Mouse (Mus musculus): ENCODE results near the gene Kcnj10. TPM values are rescaled to one million over a fixed set of nuclear protein-coding genes. Genes with fewer than 3 reads are reported as not detected.

The Kcnj10 gene
- polyA plus RNA-seq, 1 experiment from 2014 or later: 0.06 TPM

GRCm38 (mm10) chr1:172325680-172326535 lies 15.1 kb upstream of the Kcnj10 start:
- H3K27ac ChIP-seq: no peak overlapping the region
- H3K4me1 ChIP-seq: no peaks in the 10 kb centered on the region
- H3K9ac ChIP-seq: 0 out of 2 replicates have a peak overlapping the region, but pooled peaks have one; percentile 15
- peak; percentile 58 for ATAC-seq (ENCODE audit: insufficient number of reproducible peaks, insufficient read depth, low FRiP score, low TSS enrichment)
- 22% methylated on average over 93 of the region's 94 CpGs for WGBS
- H3K9me3 ChIP-seq: no peaks in the 10 kb centered on the region
- peak overlapping the region; percentile 46 for H3K4me3 ChIP-seq
- 0 out of 2 replicates have a peak, but pooled peaks cover 2% of the 10 kb centered on the region for H3K36me3 ChIP-seq
- peak overlapping the region; percentile 81 for H3K4me2 ChIP-seq (replicated peaks)
- H3K27me3 ChIP-seq: peaks cover 55% of the 10 kb centered on the region

- H3K27ac ChIP-seq: no peak overlapping the region
- peaks cover 58% of the 10 kb centered on the region for H3K27me3 ChIP-seq
- no peaks in the 10 kb centered on the region for H3K4me1 ChIP-seq
- ATAC-seq (ENCODE audit: insufficient number of reproducible peaks, insufficient read depth, low FRiP score, low TSS enrichment): no peak
- H3K4me2 ChIP-seq (replicated peaks): peak overlapping the region; percentile 81
- no peak overlapping the region for H3K9ac ChIP-seq
- H3K9me3 ChIP-seq: no peaks in the 10 kb centered on the region
- peak overlapping the region; percentile 46 for H3K4me3 ChIP-seq
- 62% methylated on average over 11 of the region's 11 CpGs for WGBS
- H3K36me3 ChIP-seq: no peaks in the 10 kb centered on the region
Observed at GRCm38 (mm10) chr1:172326684-172327083, 14.3 kb upstream of the Kcnj10 start.

- Histone ChIP-seq H3K9ac (no peak overlapping the region), H3K4me3 (no peak overlapping the region), H3K9me3 (no peaks in the 10 kb centered on the region), H3K27me3 (peaks cover 58% of the 10 kb centered on the region), H3K4me2 (replicated peaks) (no peak overlapping the region), H3K36me3 (no peaks in the 10 kb centered on the region), H3K27ac (no peak overlapping the region), H3K4me1 (no peaks in the 10 kb centered on the region)
- 81% methylated on average over 16 of the region's 16 CpGs for whole genome bisulfite sequencing
- no peak for ATAC-seq (ENCODE audit: insufficient number of reproducible peaks, insufficient read depth, low FRiP score, low TSS enrichment)
Observed at GRCm38 (mm10) chr1:172327206-172328001, 13.6 kb upstream of the Kcnj10 start.

GRCm38 (mm10) chr1:172328041-172328440 lies 13.0 kb upstream of the Kcnj10 start:
- 80% methylated on average over 3 of the region's 3 CpGs for WGBS
- Histone ChIP-seq H3K36me3 (no peaks in the 10 kb centered on the region), H3K27me3 (peaks cover 58% of the 10 kb centered on the region), H3K4me2 (replicated peaks) (no peak overlapping the region), H3K27ac (no peak overlapping the region), H3K4me3 (no peak overlapping the region), H3K9me3 (no peaks in the 10 kb centered on the region), H3K4me1 (no peaks in the 10 kb centered on the region), H3K9ac (no peak overlapping the region)
- ATAC-seq (ENCODE audit: insufficient number of reproducible peaks, insufficient read depth, low FRiP score, low TSS enrichment): no peak

- Histone ChIP-seq H3K27me3 (peaks cover 58% of the 10 kb centered on the region), H3K9ac (no peak overlapping the region), H3K4me2 (replicated peaks) (no peak overlapping the region), H3K4me3 (no peak overlapping the region), H3K36me3 (no peaks in the 10 kb centered on the region), H3K27ac (no peak overlapping the region), H3K4me1 (no peaks in the 10 kb centered on the region), H3K9me3 (no peaks in the 10 kb centered on the region)
- 78% methylated on average over 7 of the region's 7 CpGs for WGBS
- no peak for ATAC-seq (ENCODE audit: insufficient number of reproducible peaks, insufficient read depth, low FRiP score, low TSS enrichment)
Observed at GRCm38 (mm10) chr1:172328461-172328860, 12.5 kb upstream of the Kcnj10 start.

GRCm38 (mm10) chr1:172329131-172329530 lies 11.9 kb upstream of the Kcnj10 start, which contains the start of gene Kcnj9:
Gene Kcnj9, minus strand, starts transcription at chr1:172329318.
- H3K36me3 ChIP-seq: no peaks in the 10 kb centered on the region
- H3K4me1 ChIP-seq: no peaks in the 10 kb centered on the region
- no peak within 1 kb of the TSS for H3K4me2 ChIP-seq (replicated peaks)
- no peak within 1 kb of the TSS for H3K27ac ChIP-seq
- WGBS: 31% methylated on average over 9 of the region's 9 CpGs
- H3K9ac ChIP-seq: no peak within 1 kb of the TSS
- peaks cover 63% of the 10 kb centered on the region for H3K27me3 ChIP-seq
- no peak within 1 kb of the TSS for H3K4me3 ChIP-seq
- no peak for ATAC-seq (ENCODE audit: insufficient number of reproducible peaks, insufficient read depth, low FRiP score, low TSS enrichment)
- no peaks in the 10 kb centered on the region for H3K9me3 ChIP-seq

- no peak overlapping the region for H3K4me2 ChIP-seq (replicated peaks)
Observed at GRCm38 (mm10) chr1:172329616-172330015, 11.4 kb upstream of the Kcnj10 start.

GRCm38 (mm10) chr1:172331422-172331947 lies 9.5 kb upstream of the Kcnj10 start:
- no peak overlapping the region for H3K27ac ChIP-seq
- H3K36me3 ChIP-seq: no peaks in the 10 kb centered on the region
- H3K9me3 ChIP-seq: no peaks in the 10 kb centered on the region
- H3K9ac ChIP-seq: no peak overlapping the region
- no peak overlapping the region for H3K4me2 ChIP-seq (replicated peaks)
- no peak overlapping the region for H3K4me3 ChIP-seq
- WGBS: 72% methylated on average over 8 of the region's 8 CpGs
- no peak for ATAC-seq (ENCODE audit: insufficient number of reproducible peaks, insufficient read depth, low FRiP score, low TSS enrichment)
- no peaks in the 10 kb centered on the region for H3K4me1 ChIP-seq
- peaks cover 55% of the 10 kb centered on the region for H3K27me3 ChIP-seq

More at GRCm38 (mm10) chr1:172329616-172330015, 11.4 kb upstream of the Kcnj10 start:
- 76% methylated on average over 6 of the region's 6 CpGs for WGBS
- no peak overlapping the region for H3K27ac ChIP-seq
- H3K36me3 ChIP-seq: no peaks in the 10 kb centered on the region
- peaks cover 68% of the 10 kb centered on the region for H3K27me3 ChIP-seq
- no peak overlapping the region for H3K4me3 ChIP-seq
- H3K9ac ChIP-seq: no peak overlapping the region
- ATAC-seq (ENCODE audit: insufficient number of reproducible peaks, insufficient read depth, low FRiP score, low TSS enrichment): no peak
- no peaks in the 10 kb centered on the region for H3K9me3 ChIP-seq
- no peaks in the 10 kb centered on the region for H3K4me1 ChIP-seq

GRCm38 (mm10) chr1:172332925-172333324 lies 8.1 kb upstream of the Kcnj10 start:
- Histone ChIP-seq H3K4me3 (no peak overlapping the region), H3K4me1 (no peaks in the 10 kb centered on the region), H3K36me3 (no peaks in the 10 kb centered on the region), H3K9me3 (no peaks in the 10 kb centered on the region), H3K4me2 (replicated peaks) (no peak overlapping the region), H3K27ac (no peak overlapping the region), H3K27me3 (peaks cover 40% of the 10 kb centered on the region), H3K9ac (no peak overlapping the region)
- ATAC-seq (ENCODE audit: insufficient number of reproducible peaks, insufficient read depth, low FRiP score, low TSS enrichment): no peak
- 83% methylated on average over 2 of the region's 2 CpGs for WGBS

- H3K9me3 ChIP-seq: no peaks in the 10 kb centered on the region
- ATAC-seq (ENCODE audit: insufficient number of reproducible peaks, insufficient read depth, low FRiP score, low TSS enrichment): no peak
- no peak overlapping the region for H3K27ac ChIP-seq
- H3K4me2 ChIP-seq (replicated peaks): no peak overlapping the region
- no peaks in the 10 kb centered on the region for H3K36me3 ChIP-seq
- H3K4me1 ChIP-seq: no peaks in the 10 kb centered on the region
- no peak overlapping the region for H3K4me3 ChIP-seq
- peaks cover 34% of the 10 kb centered on the region for H3K27me3 ChIP-seq
- no peak overlapping the region for H3K9ac ChIP-seq
- WGBS: 27% methylated on average over 3 of the region's 3 CpGs
Observed at GRCm38 (mm10) chr1:172333512-172333911, 7.5 kb upstream of the Kcnj10 start.

GRCm38 (mm10) chr1:172335804-172336203 lies 5.2 kb upstream of the Kcnj10 start:
- 75% methylated on average over 15 of the region's 15 CpGs for WGBS
- no peaks in the 10 kb centered on the region for H3K9me3 ChIP-seq
- no peaks in the 10 kb centered on the region for H3K36me3 ChIP-seq
- no peak overlapping the region for H3K4me2 ChIP-seq (replicated peaks)
- no peak overlapping the region for H3K4me3 ChIP-seq
- H3K9ac ChIP-seq: no peak overlapping the region
- H3K27me3 ChIP-seq: peaks cover 33% of the 10 kb centered on the region
- H3K4me1 ChIP-seq: no peaks in the 10 kb centered on the region
- H3K27ac ChIP-seq: no peak overlapping the region
- no peak for ATAC-seq (ENCODE audit: insufficient number of reproducible peaks, insufficient read depth, low FRiP score, low TSS enrichment)

Measured in embryonic facial prominence, embryonic 12.5 days (tissue).